Mouse (Mus musculus): ENCODE data around the gene Ddc.

DNA sequence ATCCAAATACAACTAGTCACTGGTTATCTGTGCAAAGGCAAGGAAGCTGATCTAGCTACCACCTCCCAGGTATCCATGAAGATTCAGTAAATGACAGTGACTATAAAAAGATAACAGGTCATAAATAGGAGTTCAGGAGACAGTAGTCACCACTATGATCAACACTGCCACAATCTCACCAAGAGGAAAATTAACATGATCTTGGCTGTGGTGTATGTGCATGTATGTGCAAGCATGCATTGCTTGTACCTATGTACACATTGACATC lies 46.1 kb upstream of the Ddc start:
- no peak for TF ChIP-seq CTCF (IDR thresholded peaks at IDR 0.05; ENCODE audit: low read depth, low read length)
- TF ChIP-seq POLR2AphosphoS5 (IDR thresholded peaks at IDR 0.05; ENCODE audit: insufficient replicate concordance, low read depth, low read length) = no peak
- TF ChIP-seq GATA2 (IDR thresholded peaks at IDR 0.05; ENCODE audit: borderline replicate concordance, low read depth, low read length) = no peak
- no peak for TF ChIP-seq TAL1 (conservative IDR thresholded peaks at IDR 0.05; ENCODE audit: low read depth, low read length)
